Mouse (Mus musculus): ENCODE results near the gene Fhad1.

Gene Fhad1

GRCm38 (mm10) chr4:141930001-141930400 lies 84.9 kb downstream of the Fhad1 start:
- peak; percentile 29 for DNase-seq

DNA sequence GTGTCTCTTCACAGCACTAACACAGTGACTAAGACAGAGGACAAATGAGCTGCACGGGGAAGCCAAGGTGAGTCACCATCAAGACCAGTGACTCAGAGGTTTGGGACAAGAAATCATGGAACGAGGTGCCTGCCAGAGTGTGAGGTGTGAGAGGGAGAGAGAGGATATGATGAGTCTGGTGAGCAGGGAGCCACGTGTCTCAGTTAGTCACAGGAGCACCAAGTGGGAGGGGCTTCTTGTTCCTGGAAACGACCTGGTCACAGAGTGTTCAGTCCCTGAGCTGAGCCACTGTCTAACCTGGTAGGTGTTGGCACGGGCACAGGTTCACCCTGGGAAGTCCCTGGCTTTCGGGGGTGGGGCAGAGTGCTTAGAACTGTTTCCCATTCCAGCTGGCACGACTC lies 86.0 kb downstream of the Fhad1 start:
- DNase-seq = peak; percentile 56

DNA sequence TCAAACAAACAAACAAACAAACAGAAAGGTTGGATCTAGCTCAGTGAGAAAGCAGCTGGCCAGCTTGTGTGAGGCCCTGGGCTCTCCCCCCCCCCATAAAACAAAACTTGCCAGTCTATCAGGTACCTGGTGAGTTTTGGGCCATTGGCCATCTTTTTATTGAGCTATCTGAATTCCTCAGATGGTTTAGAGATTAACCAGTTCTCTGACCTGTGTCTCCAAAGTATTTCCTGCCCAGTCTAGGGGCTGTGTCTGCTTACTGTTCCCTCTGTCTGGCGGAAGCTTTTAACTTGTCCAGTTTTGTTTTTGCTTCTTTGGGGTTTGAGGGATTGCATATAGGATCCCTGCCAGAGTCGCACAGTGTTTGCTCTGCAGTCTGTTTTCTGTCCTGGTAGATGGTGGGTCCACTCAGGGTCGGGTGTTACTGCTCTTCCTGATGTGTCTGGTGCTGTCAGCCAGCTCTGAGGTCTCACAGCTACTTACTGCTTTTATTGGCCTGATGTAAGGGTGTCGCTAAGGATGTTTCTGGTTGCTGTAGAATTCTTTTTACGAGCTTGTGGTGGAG lies 89.0 kb downstream of the Fhad1 start:
- no peak for DNase-seq

- no peak for DNase-seq
Observed at GRCm38 (mm10) chr4:141923961-141924360, 90.9 kb downstream of the Fhad1 start.

- DNase-seq = no peak
Observed at GRCm38 (mm10) chr4:141920391-141920790, 94.5 kb downstream of the Fhad1 start.

DNA sequence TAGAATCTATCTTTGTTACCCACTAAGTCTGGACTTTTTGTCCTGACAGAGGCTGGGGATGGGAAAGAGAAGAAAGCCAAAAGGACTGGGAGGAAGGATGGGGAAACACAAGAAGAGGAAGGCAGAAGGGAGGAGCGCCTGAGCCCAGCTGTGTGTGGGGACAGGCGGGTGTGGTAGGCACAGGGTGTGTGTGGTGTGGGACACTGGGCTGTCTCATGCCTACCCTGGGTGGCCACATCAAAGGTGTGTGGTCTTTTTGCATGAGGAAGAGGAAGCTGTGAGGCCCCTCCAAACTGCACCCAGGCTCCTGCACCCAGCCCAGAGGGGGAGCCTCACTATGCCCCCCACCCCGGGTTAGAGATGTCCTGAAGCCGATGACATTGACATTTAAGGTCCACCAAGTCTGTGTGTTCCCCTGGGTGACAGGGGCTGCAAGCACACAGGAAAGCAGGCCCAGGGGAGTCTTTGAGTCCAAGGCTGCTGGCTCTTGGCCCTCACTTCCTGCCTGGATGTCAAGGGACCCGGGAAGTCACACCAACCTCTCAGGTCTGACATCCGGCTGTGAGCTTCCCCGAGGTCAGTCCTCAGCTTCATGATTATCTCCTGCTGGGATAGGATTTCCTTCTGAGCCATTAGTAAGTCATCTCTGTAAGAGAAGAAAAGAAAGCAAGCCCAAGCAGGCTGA lies 97.0 kb downstream of the Fhad1 start:
- DNase-seq = no peak

- DNase-seq = no peak
Observed at GRCm38 (mm10) chr4:141914040-141914439, 100.8 kb downstream of the Fhad1 start.

DNA sequence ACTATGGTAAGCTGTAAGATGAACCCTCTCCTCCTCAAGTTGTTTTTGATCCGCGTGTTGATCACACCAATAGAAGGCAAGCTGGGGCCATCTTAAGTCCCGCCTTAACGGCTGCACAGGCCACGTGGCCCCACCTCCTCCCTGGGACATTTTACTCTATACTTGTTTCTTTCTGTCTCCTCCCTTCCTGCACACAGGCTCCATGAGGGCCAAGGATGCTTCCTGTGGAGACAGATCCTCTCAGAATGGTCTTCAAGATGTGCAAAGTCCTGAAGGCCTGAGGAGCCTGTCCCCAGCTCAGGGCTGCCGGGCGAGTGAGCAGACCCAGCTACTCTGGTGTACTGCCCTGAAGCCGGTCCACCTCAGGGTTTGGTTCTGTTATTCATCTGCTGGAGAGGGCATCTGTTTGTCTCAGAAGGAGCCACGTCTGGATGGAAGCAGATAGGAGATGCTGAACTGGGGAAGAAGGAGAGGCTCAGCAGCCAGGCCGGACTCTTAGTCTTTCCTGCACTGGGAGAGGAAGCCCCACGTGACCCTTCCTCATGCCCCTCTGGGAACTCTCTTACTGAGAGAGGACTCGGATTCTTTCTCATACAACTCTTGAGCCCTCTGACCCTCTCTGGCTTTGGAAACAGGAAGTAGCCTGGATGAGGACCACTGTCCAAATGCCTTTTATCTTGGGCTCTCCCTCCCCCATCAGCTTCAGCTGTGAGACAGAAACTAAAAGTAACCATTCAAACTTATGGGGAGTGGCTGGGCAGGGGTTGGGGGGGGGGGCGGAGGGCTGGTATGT lies 101.5 kb downstream of the Fhad1 start:
- no peak for DNase-seq

GRCm38 (mm10) chr4:141904710-141905109 lies 110.2 kb downstream of the Fhad1 start:
- DNase-seq = no peak

GRCm38 (mm10) chr4:141902479-141902858 lies 112.4 kb downstream of the Fhad1 start:
- DNase-seq = no peak

GRCm38 (mm10) chr4:141901711-141902478 lies 113.0 kb downstream of the Fhad1 start:
- no peak for DNase-seq

GRCm38 (mm10) chr4:141900421-141900820 lies 114.5 kb downstream of the Fhad1 start:
- no peak for DNase-seq

DNA sequence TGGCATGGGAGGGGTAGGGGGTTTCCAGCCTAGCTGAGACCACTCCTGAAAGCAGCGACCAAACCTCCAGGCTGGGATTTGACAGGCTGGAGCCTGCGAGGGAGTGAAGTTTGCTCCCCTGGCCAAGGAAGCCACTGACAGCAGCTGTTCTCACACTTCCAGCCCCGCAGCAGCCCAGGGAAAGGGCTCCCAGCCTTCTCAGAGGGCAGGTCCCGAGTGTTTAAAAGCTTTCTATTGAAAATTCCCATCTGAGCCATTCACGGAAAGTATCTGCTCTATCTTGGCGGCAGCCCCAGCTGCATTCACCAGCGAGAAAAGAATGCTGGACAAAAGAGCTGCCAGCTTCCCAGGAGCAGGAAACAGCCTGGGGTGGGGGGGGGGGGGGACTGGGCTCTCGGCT lies 114.9 kb downstream of the Fhad1 start:
- peak; percentile 10 for DNase-seq

DNA sequence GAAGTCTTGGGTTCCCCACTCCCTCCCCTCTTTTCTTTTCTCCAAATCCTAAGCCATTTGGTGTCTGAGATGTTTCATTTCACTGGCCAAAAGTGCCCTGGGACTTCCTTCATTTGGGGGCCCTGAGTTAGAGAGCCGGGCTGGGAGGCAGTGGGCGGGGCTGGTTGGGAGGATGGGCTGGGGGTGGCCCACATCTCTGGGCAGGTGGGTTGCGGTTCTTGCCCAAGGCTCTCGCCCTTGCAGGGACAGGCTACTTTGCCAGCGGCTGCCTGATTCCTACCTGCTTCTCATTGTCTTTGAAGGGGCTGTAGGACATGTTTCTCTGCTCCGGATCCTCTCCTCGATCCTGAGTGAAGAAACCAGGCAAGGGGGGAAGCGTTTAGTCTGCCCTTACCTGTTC lies 116.0 kb downstream of the Fhad1 start:
- DNase-seq = no peak

DNA sequence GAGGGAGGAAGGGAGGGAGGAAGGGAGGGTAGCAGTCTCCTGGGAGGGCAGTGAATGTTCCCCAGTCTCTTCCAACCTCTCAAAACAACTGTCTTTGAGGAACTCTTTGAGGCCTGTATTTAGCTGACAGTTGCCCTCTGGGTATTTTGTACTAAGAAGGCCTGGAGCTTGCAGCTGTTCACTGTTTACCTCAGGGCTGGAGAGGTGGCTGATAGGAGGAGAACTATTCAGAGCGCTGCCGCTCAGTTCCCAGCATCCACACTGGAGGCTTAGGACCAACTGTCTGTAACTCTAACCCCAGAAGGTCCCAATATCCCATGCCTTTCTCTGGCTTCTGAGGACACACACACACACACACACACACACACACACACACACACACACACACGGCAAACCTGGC lies 117.0 kb downstream of the Fhad1 start:
- DNase-seq = no peak

- DNase-seq = no peak
Observed at GRCm38 (mm10) chr4:141897225-141897624, 117.7 kb downstream of the Fhad1 start.

GRCm38 (mm10) chr4:141895772-141896171 lies 119.1 kb downstream of the Fhad1 start:
- DNase-seq = no peak

DNA sequence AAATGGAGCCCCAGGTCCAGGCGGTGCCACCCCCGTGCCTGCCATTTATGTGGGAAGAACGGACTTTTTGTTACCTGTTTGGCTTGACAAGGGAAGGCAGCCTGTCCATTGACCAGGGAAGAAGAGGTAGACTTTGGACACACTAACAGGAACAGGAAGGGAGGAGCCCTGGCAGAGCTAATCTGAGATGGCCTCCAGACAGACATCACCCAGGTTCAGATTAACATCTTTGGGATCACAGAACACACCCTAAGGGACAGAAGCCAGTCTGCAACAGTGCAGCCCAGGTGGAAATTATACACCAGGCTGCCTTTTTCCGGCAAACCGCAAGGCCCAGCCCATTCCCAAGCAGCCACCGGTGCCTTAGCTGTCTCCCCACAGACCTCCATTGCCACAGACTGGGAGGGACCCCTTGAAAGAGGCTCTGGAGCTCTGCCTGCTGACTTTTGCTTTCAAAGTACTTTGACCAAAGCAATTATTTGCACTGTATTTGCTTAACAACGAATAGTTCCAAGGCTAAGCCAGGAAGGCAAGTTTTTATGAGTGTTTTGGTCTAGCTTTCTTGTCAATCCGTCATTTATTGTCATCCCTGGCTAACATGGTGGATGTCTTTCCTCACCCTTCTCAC lies 121.6 kb downstream of the Fhad1 start:
- no peak for DNase-seq

GRCm38 (mm10) chr4:141886385-141886968 lies 128.4 kb downstream of the Fhad1 start:
- no peak for DNase-seq

- no peak for DNase-seq
Observed at GRCm38 (mm10) chr4:141885451-141885850, 129.4 kb downstream of the Fhad1 start.

GRCm38 (mm10) chr4:141882858-141883257 lies 132.0 kb downstream of the Fhad1 start:
- DNase-seq = no peak

- no peak for DNase-seq
Observed at GRCm38 (mm10) chr4:141881950-141882349, 132.9 kb downstream of the Fhad1 start.

Measured in cerebellum, adult 11-12 months (tissue).